Mouse (Mus musculus) MEL-GATA-1-ER (cell line): ENCODE measurements at regions not wholly inside any gene's neighbourhood (a gene's known extent, or its start where the extent isn't known, plus 50 kb on each side); places are given as distances from the start of the nearest gene placed in this dataset.

Experiments used
- DNase-seq: peaks from one replicate; pipeline ENCODE4 v3.0.0-alpha.2; 2012; ENCODE audit warnings: low read depth; ENCODE audit errors: extremely low read depth

DNA sequence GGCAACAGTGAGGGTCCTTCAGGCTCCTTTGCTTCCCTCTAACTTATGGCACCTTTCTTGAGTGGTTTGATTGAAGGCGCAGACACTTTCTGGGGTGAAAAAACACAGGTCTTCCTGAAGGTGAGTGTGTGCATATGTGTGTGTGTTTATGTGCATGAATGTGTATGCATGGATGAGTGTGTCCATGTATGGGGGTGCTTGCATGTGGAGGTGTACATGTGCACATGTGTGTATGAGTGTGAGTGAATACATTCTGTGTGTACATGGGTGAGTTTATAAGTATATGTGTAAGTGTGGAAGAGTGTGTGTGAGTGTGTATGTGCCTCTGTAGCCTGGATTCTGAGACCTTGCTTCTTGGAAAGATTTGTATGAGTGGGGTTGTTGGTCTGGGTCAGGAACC, 167.5 kb upstream of the Ubash3b start:
- DNase-seq = no peak

DNA sequence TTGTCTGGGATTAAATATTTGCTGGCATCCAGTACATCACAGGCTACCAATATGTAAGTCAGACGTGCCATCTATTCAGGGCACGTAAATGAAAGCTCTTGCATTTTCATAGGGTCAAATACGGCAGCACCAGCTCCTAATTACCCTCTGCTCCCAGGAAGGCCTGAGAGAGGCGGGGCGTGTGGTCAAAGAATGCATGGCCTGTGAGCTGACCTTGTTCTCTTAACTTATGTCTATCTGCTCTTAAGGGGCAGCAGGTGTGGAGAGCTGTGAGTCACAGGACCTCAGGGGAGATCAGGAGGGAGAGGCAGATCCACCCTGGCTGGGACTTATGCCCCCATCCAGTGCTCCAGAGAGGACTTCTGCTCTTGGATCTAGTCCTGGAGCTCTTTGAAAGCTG, 167.0 kb upstream of the Ubash3b start:
- DNase-seq = no peak

GRCm38 (mm10) chr9:41328056-41328455, 166.6 kb upstream of the Ubash3b start:
- no peak for DNase-seq

GRCm38 (mm10) chr9:41327561-41327960, 166.1 kb upstream of the Ubash3b start:
- no peak for DNase-seq

DNA sequence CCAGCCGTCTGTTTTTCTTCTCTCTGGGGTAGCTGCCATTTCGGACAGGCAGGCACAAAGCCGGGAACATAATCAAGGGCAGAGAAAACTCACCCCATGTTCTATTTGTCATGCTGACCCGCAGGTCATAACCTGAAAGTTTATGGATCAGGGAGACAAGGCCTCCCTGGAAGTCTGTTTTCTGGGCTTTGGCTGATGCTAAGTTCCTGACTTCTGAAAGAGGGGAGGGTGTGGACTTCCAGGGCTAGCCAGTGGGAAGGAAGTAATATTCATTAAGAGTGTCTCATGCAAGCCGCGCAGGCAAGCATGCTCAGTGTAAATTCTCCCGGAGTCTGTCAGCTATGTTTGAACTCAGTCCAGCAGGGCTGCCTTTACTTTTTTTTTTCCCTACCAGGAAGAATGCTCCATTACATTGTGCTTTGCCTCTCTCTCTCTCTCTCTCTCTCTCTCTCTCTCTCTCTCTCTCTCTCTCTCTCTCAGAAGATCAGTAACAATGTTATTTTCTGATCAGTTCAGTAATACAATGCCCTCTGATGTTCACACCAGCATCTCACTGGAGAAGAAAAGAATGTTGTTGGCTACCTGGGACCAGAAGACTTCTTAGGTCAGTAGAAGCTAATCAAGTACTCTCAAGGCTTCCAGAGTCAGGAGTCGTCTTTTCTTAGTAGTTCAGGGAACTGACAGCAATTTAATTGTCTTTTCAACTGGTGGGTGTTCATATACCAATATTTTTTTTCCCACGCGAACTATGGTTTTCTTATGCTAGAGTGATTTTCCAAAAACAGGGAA, 165.5 kb upstream of the Ubash3b start:
- no peak for DNase-seq

GRCm38 (mm10) chr9:41321521-41321920, 160.0 kb upstream of the Ubash3b start:
- DNase-seq = no peak

DNA sequence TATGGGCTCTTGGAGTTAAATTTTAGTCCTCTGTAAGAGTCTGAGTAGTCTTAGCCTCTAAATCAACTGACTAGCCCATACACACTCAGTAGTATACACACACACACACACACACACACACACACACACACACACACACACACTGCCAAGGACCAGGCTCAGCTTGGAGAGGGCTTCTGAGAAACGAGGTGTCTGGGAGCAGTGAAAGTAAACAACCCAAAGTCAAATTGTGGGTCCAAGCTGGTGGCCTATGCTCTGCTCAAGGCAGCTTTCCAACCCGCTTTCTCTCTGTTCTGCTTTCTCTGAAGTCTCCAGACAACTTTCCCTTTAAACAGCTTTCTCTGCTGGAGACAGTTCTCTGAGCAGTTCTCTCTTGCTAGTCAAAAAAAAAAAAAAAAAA, 157.6 kb upstream of the Ubash3b start:
- DNase-seq = no peak

DNA sequence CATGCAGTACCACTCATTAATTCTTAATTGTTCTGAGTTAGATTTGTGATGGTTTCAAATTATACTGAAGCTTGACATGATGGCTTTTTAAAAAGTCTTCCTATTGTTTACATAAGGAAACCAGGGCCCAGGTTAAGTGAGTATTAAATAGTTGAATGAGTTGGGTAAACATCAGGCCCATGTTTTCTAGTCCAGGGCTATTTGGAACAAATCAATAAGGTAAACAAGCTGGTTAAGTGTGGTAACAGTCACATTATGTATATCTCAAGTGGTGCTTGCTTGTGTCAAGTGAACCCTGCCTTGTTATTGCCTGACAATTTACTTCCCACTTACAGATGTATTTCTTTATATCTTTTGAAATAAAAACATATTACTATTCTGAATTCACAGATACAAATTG, 144.7 kb upstream of the Ubash3b start:
- no peak for DNase-seq

- no peak for DNase-seq
Measured at GRCm38 (mm10) chr9:41303494-41303828, 142.0 kb upstream of the Ubash3b start.

DNA sequence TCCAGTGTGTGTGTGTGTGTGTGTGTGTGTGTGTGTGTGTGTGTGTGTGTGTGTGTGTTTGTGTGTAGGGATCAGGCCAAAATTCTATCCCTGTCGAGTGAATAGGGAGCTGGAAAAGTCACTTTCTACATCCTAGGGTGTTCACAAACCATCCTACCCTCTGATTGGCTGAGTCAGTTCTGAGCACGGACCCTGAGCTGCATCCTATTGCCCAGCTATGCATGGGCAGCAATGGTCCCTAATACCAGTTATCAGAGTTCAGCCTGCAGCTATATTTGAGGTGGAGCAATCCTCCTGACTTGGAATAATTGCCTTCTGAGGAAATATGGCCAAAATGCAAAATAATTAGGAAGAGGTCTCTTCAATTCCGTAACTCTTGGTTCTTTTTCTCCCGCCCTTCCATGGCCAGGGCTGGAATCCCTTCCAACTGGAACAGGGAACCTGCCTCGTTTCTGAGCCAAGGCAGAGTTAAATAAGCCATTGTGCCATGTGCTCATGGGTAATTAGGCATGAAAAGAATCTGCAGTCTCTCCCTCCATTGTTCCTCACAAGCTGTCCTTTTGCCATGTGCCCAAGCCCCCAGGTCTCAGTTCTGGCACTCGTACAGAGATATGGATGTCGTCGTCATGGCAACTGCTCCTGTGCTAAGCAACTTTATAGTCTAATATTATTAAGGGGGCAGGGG, 141.5 kb upstream of the Ubash3b start:
- no peak for DNase-seq

DNA sequence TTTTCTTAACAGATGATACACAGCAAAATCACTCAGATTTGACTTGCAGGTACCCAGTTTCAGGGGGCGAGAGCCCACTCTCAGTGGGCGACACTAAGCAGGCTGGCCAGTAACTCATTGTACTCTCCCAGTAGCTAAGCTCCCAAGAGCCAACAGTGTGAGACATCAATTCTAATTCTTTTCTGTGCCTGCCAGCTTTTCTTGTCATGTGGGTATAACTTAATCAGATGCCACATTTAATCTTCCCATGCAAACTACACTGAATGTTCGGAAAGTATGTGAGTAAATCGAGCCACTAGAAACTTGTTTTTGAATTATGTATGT, 124.6 kb upstream of the Ubash3b start:
- DNase-seq = no peak

- no peak for DNase-seq
Measured at GRCm38 (mm10) chr9:41285266-41286144, 124.0 kb upstream of the Ubash3b start.

GRCm38 (mm10) chr9:41277726-41278125, 116.2 kb upstream of the Ubash3b start:
- DNase-seq = no peak

GRCm38 (mm10) chr9:41273839-41274271, 112.4 kb upstream of the Ubash3b start:
- no peak for DNase-seq

GRCm38 (mm10) chr9:41273171-41273781, 111.8 kb upstream of the Ubash3b start:
- no peak for DNase-seq

GRCm38 (mm10) chr9:41272596-41272995, 111.1 kb upstream of the Ubash3b start:
- DNase-seq = no peak

GRCm38 (mm10) chr9:41268112-41268511, 106.6 kb upstream of the Ubash3b start:
- no peak for DNase-seq

GRCm38 (mm10) chr9:41264485-41264884, 103.0 kb upstream of the Ubash3b start:
- no peak for DNase-seq

GRCm38 (mm10) chr9:41257244-41257643, 95.7 kb upstream of the Ubash3b start:
- no peak for DNase-seq

DNA sequence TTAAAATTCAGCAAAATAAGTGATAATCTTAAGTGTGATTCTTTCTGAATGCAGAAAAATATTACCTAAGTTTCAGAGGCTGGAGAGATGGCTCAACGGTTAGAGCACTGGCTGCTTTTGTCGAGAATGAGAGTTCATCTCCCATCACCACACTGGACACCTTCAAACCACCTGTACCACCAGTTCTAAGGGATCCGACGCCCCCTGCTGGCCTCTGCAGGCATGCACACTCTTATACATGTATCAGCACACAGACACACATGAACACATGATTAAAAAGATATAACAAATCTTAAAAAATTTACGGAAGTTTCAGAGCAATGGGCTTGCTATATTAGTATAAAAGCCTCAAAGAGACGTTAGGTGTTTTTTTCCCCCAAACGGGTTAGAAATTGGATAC, 80.9 kb upstream of the Ubash3b start:
- no peak for DNase-seq

- DNase-seq = no peak
Measured at GRCm38 (mm10) chr9:41239097-41239451, 77.6 kb upstream of the Ubash3b start.
